Comparison of ENCODE assay signal across 9 mouse cellular contexts in the genomic region with DNA sequence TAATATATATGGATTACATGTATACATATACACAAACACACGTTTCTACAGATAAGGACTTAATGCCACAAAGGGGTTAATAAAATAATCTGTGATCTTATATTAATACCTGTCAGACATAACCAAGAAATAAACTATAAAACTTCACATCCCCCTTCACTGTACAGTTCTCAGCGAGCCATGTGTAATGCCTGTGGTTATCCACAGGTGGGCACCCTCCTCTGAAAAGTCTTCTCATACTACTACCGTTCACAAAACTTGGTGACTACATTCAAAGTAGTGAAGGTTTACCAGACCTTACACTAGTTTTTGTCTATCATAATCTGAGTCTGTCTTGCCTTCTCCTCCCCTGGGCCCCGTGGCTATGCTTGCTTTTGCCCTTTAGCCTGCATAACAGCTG.
DNase-seq lines count a peak whose midpoint lies in the region; ATAC-seq and TF ChIP-seq lines count a peak whose summit lies in the region.
"Had no signal": no experiment of that assay in that cellular context is flagged by ENCODE, and none has a peak within 500 bp of the region (broad histone marks: within the 10 kb centered on the region; RNA-seq: fewer than 3 reads in every experiment).

No protein-coding gene starts in this region.

- WGBS in intestine, postnatal 0 days = 52% methylated on average over 4 of the region's 4 CpGs
- WGBS in intestine, embryonic 16.5 days = 56% methylated on average over 4 of the region's 4 CpGs
- 67% methylated on average over 4 of the region's 4 CpGs for WGBS in hindbrain, embryonic 14.5 days

- H3K36me3 ChIP-seq in intestine, postnatal 0 days (ENCODE audit: control insufficient read depth, insufficient read depth) = no peaks in the 10 kb centered on the region
- no peaks in the 10 kb centered on the region for H3K36me3 ChIP-seq in intestine, embryonic 16.5 days (ENCODE audit: control insufficient read depth, insufficient read depth, low read length)
- H3K36me3 ChIP-seq in hindbrain, embryonic 14.5 days (replicated peaks; ENCODE audit: control insufficient read depth, insufficient read depth) = no peaks in the 10 kb centered on the region

- no peak overlapping the region for H3K4me2 ChIP-seq in intestine, postnatal 0 days (replicated peaks; ENCODE audit: low read depth)
- no peak overlapping the region for H3K4me2 ChIP-seq in intestine, embryonic 16.5 days (ENCODE audit: low read depth, low read length)
- H3K4me2 ChIP-seq in hindbrain, embryonic 14.5 days (replicated peaks) = no peak overlapping the region

- no peak overlapping the region for H3K4me3 ChIP-seq in intestine, postnatal 0 days (ENCODE audit: low read depth, low read length)
- no peak overlapping the region for H3K4me3 ChIP-seq in intestine, embryonic 16.5 days (ENCODE audit: low read length)
- H3K4me3 ChIP-seq in hindbrain, embryonic 14.5 days (replicated peaks; ENCODE audit: low read length) = no peak overlapping the region

- TF ChIP-seq CTCF in intestine, postnatal 0 days (IDR thresholded peaks at IDR 0.05; ENCODE audit: low read depth) = peak; percentile 59

- peak; percentile 12 for DNase-seq in A20 (ENCODE audit: low read depth, low spot score)
- DNase-seq in R1 (ENCODE audit: low read depth, low spot score) = peak; percentile 17
- no peak for DNase-seq in hindbrain, embryonic 14.5 days (ENCODE audit: low spot score)
- no peak for DNase-seq in right cerebral cortex, adult 2 months (ENCODE audit: low spot score in 2 of 2)
- DNase-seq in heart, postnatal 14 days = no peak
- no peak for DNase-seq in frontal cortex, postnatal 10 days (ENCODE audit: low spot score in 2 of 2)
- DNase-seq: left cerebral cortex, postnatal 4 days had no signal

- no peak overlapping the region for H3K9ac ChIP-seq in intestine, postnatal 0 days (ENCODE audit: low read depth, low read length)
- H3K9ac ChIP-seq in intestine, embryonic 16.5 days (ENCODE audit: low read depth, low read length) = no peak overlapping the region
- H3K9ac ChIP-seq in hindbrain, embryonic 14.5 days = no peak overlapping the region

- no peaks in the 10 kb centered on the region for H3K9me3 ChIP-seq in intestine, postnatal 0 days (ENCODE audit: control insufficient read depth)
- H3K9me3 ChIP-seq in intestine, embryonic 16.5 days (ENCODE audit: control insufficient read depth, low read length) = no peaks in the 10 kb centered on the region
- no peaks in the 10 kb centered on the region for H3K9me3 ChIP-seq in hindbrain, embryonic 14.5 days (ENCODE audit: control insufficient read depth, low read length)

- ATAC-seq in intestine, postnatal 0 days = no peak
- ATAC-seq in intestine, embryonic 16.5 days = no peak
- ATAC-seq in hindbrain, embryonic 14.5 days (ENCODE audit: low FRiP score) = peak; percentile 62; the same call in 1 of the 2 replicates

- H3K4me1 ChIP-seq in intestine, postnatal 0 days (replicated peaks; ENCODE audit: control insufficient read depth, insufficient read depth, low read length) = no peaks in the 10 kb centered on the region
- H3K4me1 ChIP-seq in intestine, embryonic 16.5 days (ENCODE audit: control insufficient read depth, insufficient read depth, low read length) = no peaks in the 10 kb centered on the region
- H3K4me1 ChIP-seq in hindbrain, embryonic 14.5 days (replicated peaks; ENCODE audit: control insufficient read depth, insufficient read depth, low read length) = no peaks in the 10 kb centered on the region

- no peak overlapping the region for H3K27ac ChIP-seq in intestine, postnatal 0 days (ENCODE audit: low read depth, low read length)
- no peak overlapping the region for H3K27ac ChIP-seq in intestine, embryonic 16.5 days (ENCODE audit: low read length)
- no peak overlapping the region for H3K27ac ChIP-seq in hindbrain, embryonic 14.5 days

- H3K27me3 ChIP-seq in intestine, postnatal 0 days (replicated peaks; ENCODE audit: control insufficient read depth, insufficient read depth, low read length) = no peaks in the 10 kb centered on the region
- no peaks in the 10 kb centered on the region for H3K27me3 ChIP-seq in intestine, embryonic 16.5 days (replicated peaks; ENCODE audit: control insufficient read depth, insufficient read depth, low read length)
- H3K27me3 ChIP-seq in hindbrain, embryonic 14.5 days (ENCODE audit: control insufficient read depth, insufficient read depth, low read length) = no peaks in the 10 kb centered on the region

- intact Hi-C loops in heart, postnatal 14 days (cut with DNase I) = no loop called here

Comparison
In these comparisons a context has a peak if more than half of its experiments do, and no peak if none do; other contexts are left out.
1. DNase-seq: peak in A20 (single experiment) and R1 (single experiment); none in hindbrain, embryonic 14.5 days (single experiment), right cerebral cortex, adult 2 months (0 of 2), heart, postnatal 14 days (0 of 2) and frontal cortex, postnatal 10 days (0 of 2).